Mouse (Mus musculus): ENCODE data around the gene Gorasp2.

Gorasp2 gene

GRCm38 (mm10) chr2:70742588-70742987 is 81.2 kb downstream of the Gorasp2 start:
- DNase-seq, result no peak

- DNase-seq, result no peak
Observed at GRCm38 (mm10) chr2:70751655-70752054, 90.3 kb downstream of the Gorasp2 start.

GRCm38 (mm10) chr2:70752149-70752548 is 90.8 kb downstream of the Gorasp2 start:
- DNase-seq, result no peak

Data from kidney, postnatal 14 days (tissue).